Mouse (Mus musculus) midbrain, embryonic 12.5 days (tissue): ENCODE measurements around the gene Npr2. TPM values are rescaled to one million over a fixed set of nuclear protein-coding genes. Genes with fewer than 3 reads are reported as not detected.
"Not testable (repeated sequence)": the region's sequence is repeated elsewhere in the genome, so short reads cannot be mapped to it uniquely, and the experiment has no call there.

ENCODE experiments used
- ATAC-seq: fragments of 200-750 bp; cut with Nextera tagmentation; 2 replicates; pipeline ENCODE4 v1.8.0; 2017; ENCODE audit warnings: low read depth, moderate TSS enrichment, moderate library complexity; ENCODE audit not compliant: low FRiP score
- H3K27ac ChIP-seq: fragments of 300-500 bp; sonication (generic); replicated peaks from 2 replicates; pipeline ENCODE4 v1.5.1; 2016; ENCODE audit warnings: mild to moderate bottlenecking
- H3K27me3 ChIP-seq: fragments of 300-500 bp; sonication (generic); 2 replicates; pipeline ENCODE4 v1.6.1; 2016; ENCODE audit warnings: mild to moderate bottlenecking
- H3K36me3 ChIP-seq: fragments of 300-500 bp; sonication (generic); 2 replicates; pipeline ENCODE4 v1.6.1; 2016
- H3K4me1 ChIP-seq: fragments of 300-500 bp; sonication (generic); 2 replicates; pipeline ENCODE4 v1.6.1; 2016
- H3K4me2 ChIP-seq: fragments of 300-500 bp; sonication (generic); replicated peaks from 2 replicates; pipeline ENCODE4 v1.6.1; 2016; ENCODE audit warnings: mild to moderate bottlenecking, moderate library complexity
- H3K4me3 ChIP-seq: fragments of 300-500 bp; sonication (generic); 2 replicates; pipeline ENCODE4 v1.5.1; 2016; ENCODE audit warnings: mild to moderate bottlenecking
- H3K9ac ChIP-seq: fragments of 300-500 bp; sonication (generic); replicated peaks from 2 replicates; pipeline ENCODE4 v1.6.1; 2016; ENCODE audit warnings: mild to moderate bottlenecking, moderate library complexity
- H3K9me3 ChIP-seq: fragments of 300-500 bp; sonication (generic); 2 replicates; pipeline ENCODE4 v1.6.1; 2016; ENCODE audit warnings: mild to moderate bottlenecking
- WGBS: fragments of 180-500 bp; shearing (Covaris S2); methylation state at CpG from one replicate; pipeline ENCODE4 v1.1.7; 2016; 5-methylcytosine and 5-hydroxymethylcytosine counted together
- polyA plus RNA-seq: library from polyadenylated mRNA; unstranded; fragments of >200 nt; fragmentation: Nextera tagmentation; extraction: Ambion mirVana; gene quantifications from 2 replicates; pipeline ENCODE4 v1.2.1, GENCODE M21; 2016

Npr2 gene
- 24.9 TPM in 2 replicates for polyA plus RNA-seq

DNA sequence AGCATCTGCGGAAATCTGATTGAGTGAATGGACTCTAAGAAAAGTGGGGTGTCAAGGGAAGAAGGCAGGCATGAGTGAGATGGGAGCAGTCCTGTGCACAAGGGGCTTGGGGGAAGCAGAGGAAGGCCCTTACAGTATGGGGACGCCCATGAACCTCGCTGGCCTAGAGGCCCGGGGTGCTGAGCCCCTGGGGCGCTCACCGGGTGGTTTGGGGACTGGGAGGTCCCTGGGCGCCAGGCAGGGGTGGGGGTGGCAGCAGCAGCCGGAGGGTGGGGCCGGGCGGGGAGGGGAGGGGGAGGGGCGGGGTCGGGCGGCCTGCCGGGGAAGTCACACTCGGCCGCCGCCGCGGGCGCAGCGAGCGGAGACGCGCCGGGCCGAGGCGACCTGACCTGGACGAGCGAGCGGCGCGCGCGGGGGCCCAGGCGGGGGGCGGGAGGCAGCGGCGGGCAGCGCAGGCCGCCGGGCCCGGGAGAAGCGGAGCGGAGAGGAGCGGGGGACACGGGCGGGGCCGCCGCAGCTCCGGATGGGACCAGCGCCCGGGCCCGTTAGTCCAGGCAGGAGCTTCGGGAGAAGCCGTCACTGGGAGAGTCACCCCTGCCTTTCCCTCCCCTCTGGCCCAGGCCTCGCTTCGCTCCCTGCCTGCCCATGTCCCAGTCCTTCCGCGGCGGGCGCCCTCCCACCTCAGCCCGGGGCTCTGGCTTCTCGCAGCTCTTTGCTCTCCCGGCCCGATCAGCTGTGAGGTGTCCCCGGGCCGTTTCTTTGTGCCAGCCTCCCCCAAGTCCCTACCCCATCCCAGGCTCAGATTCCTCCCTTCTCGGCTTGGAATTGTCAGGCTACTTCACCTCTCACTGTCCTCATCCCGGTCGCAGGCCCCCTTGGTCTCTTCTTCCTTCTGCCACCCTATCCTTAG, at the start of gene Npr2:
Gene Npr2 (plus strand): TSS at position 890 of the 910 bp plus-strand sequence.
- Histone ChIP-seq H3K27me3 (peaks cover 23% of the 10 kb centered on the region), H3K9ac (peak within 1 kb of the TSS; percentile 90), H3K4me1 (peaks cover 34% of the 10 kb centered on the region), H3K27ac (peak within 1 kb of the TSS; percentile 86), H3K9me3 (0 out of 2 replicates have a peak, but pooled peaks cover under 1% of the 10 kb centered on the region), H3K36me3 (no peaks in the 10 kb centered on the region), H3K4me2 (peak within 1 kb of the TSS; percentile 80), H3K4me3 (peak within 1 kb of the TSS; percentile 68)
- ATAC-seq: peak; percentile 53
- WGBS: under 1% methylated on average over 31 of the region's 70 CpGs

DNA sequence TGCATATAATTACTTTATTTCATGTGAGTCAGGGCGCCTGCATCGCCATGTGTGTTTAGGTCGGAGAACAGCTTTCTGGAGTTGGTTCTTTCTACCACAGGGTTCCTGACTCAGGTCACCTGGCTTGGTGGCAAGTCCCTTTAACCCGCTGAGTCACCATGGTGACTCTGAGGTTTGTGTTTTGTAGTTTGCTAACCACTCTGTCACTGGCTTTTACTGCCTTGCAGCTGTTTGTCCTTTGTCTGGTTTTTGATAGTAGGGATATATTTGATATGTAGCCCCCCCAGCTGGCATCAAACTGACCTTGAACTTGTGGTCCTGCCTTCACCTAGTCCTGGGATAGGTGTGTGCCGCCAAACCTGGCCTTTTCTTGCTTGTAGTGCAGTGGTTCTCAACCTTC, 49.5 kb upstream of the Npr2 start:
- Histone ChIP-seq H3K27me3 (no peaks in the 10 kb centered on the region), H3K9me3 (no peaks in the 10 kb centered on the region), H3K36me3 (peaks cover 45% of the 10 kb centered on the region), H3K4me2 (no peak overlapping the region), H3K27ac (no peak overlapping the region), H3K4me1 (peaks cover 20% of the 10 kb centered on the region), H3K4me3 (no peak overlapping the region), H3K9ac (no peak overlapping the region)
- 92% methylated on average over 5 of the region's 5 CpGs for WGBS
- ATAC-seq: no peak

DNA sequence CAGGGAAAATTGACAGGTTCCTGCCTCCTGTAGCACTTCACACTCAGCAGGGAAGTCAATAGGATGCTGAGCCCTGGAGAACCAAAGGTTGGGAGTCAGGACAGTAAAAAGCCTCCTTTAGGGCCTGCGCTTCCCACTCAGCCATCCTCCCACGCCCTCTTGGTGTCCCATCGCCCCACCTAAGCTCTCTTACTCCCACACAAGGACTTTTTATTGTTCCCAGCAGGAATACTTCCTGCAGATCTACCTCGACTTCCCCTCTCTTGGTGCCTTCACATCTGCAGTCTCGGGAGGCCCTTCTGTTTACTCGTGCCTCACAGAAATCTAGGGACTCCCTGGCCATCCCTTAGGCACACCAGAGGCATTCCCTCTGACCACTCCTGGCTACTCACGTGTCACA, 48.3 kb upstream of the Npr2 start:
- H3K4me3 ChIP-seq: no peak overlapping the region
- peaks cover 10% of the 10 kb centered on the region for H3K4me1 ChIP-seq
- no peak overlapping the region for H3K9ac ChIP-seq
- peaks cover 45% of the 10 kb centered on the region for H3K36me3 ChIP-seq
- no peak overlapping the region for H3K27ac ChIP-seq
- H3K9me3 ChIP-seq: no peaks in the 10 kb centered on the region
- H3K27me3 ChIP-seq: no peaks in the 10 kb centered on the region
- WGBS: 79% methylated on average over 7 of the region's 7 CpGs
- no peak overlapping the region for H3K4me2 ChIP-seq
- no peak for ATAC-seq

DNA sequence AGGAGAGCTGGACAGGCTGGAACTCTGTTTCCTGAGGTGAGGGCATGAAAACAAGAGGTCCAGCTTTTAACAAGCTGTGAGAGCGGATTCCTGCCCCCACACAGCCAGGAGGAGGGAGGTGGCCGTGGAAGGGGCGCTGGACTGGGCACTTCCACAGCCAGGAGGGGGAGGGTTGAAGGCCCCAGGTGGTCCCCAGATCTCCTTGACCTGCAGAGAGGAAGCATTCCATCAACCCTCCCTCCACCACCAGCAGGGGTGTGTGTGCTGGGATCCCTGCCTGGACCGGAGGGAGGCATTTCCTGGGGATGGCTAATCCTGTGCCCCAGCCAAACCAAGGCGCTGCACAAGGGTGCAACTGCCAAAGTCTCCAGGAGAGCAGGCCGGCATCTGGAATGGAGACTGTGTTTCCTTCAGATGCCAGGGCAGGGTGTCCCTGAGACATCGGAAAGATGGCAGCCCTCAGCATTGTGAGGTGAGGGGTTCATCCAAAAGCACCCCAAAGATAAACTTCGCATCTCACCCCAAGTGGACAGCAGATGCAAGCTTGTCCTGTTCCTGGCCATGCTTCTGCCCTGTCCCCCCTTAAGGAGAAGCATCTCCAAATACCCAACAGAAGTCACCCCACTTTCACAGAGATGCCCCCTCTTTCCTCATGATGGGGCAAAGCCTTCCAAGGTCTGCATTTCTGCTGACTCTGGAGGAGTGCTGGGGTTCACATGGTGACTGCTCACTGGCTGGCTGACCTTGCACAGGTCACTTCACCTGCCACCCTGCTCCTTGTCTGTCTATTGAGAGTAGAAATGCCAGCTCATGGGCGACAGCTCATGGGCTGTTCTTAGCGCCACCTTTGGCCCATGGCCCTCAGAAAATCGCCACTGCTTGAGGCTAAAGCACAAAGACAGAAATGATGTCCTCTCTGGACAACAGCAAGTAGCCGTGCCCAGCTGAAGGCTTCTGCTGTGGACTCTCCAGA, 47.0 kb upstream of the Npr2 start, which contains the start of gene Msmp:
Gene Msmp (minus strand): TSS at position 51 of the 973 bp plus-strand sequence.
- Histone ChIP-seq H3K4me3 (no peak within 1 kb of the TSS), H3K27me3 (no peaks in the 10 kb centered on the region), H3K9me3 (no peaks in the 10 kb centered on the region), H3K4me2 (no peak within 1 kb of the TSS), H3K9ac (no peak within 1 kb of the TSS), H3K36me3 (peaks cover 45% of the 10 kb centered on the region), H3K27ac (no peak within 1 kb of the TSS), H3K4me1 (peaks cover 4% of the 10 kb centered on the region)
- ATAC-seq: no peak
- 63% methylated on average over 12 of the region's 12 CpGs for WGBS

DNA sequence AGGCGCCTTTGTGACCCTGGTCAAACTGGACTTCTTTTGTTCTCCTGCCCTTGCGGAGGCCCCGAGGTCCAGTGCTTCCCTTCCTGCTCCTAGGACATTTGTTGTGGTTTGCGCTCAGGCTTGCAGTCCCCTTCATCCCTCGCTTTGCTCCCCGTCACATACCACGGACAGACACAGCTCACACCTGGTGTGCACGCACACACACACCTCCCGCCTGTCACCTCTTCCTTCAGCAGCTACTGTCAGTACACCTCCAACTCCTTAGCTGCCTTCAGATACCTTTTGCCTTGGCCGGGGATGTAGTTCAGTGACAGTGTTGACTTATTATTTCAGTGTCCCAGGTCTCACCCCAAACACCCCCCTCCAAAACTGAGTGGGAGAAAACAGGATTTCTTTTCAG, 46.1 kb upstream of the Npr2 start:
- H3K36me3 ChIP-seq: peaks cover 40% of the 10 kb centered on the region
- no peaks in the 10 kb centered on the region for H3K4me1 ChIP-seq
- H3K9ac ChIP-seq: no peak overlapping the region
- no peak overlapping the region for H3K27ac ChIP-seq
- no peak overlapping the region for H3K4me2 ChIP-seq
- 64% methylated on average over 10 of the region's 10 CpGs for WGBS
- no peaks in the 10 kb centered on the region for H3K9me3 ChIP-seq
- no peaks in the 10 kb centered on the region for H3K27me3 ChIP-seq
- no peak for ATAC-seq
- H3K4me3 ChIP-seq: no peak overlapping the region

DNA sequence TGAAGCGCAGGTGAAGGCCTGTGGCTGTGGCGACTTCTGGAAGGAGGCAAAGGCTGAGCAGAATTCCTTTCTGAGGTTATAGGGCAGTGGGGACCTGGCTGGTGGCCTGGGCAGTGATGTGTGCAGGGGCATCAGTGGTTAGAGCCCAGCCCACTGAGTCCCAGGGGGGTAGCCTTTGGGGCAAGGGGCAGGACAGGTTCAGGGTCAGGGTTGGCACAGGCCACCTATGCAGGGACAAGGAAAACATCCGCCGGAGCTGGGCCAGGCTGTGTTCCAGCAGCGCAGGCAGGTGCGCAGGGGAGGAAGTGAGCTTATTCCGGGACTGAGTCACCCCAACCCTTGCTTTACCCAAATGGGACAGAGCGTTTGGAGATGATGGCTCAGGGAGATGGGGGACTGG, 45.3 kb upstream of the Npr2 start:
- Histone ChIP-seq H3K27me3 (no peaks in the 10 kb centered on the region), H3K9ac (no peak overlapping the region), H3K4me2 (no peak overlapping the region), H3K4me1 (no peaks in the 10 kb centered on the region), H3K9me3 (no peaks in the 10 kb centered on the region), H3K4me3 (no peak overlapping the region), H3K27ac (no peak overlapping the region), H3K36me3 (peaks cover 32% of the 10 kb centered on the region)
- 80% methylated on average over 8 of the region's 8 CpGs for WGBS
- ATAC-seq: no peak

DNA sequence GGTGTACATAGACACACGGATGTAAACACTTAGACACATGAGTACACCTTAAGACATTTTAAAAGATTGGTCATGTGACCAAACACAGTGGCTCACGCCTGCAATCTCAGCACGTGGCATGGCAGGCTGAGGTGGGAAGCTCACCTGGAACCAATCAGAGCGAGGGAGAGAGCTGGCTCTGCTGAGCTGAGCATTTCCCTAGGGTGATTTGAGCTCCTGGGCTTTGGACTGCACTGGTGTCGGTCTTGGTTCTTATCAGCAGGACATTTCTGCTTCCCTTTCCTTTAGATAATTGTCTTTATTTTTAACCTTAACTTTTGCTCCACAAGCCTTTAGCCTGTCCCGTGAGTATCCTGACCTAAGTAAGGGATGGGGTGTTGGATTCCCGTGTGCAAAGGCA, 44.1 kb upstream of the Npr2 start:
- WGBS: 66% methylated on average over 7 of the region's 7 CpGs
- Histone ChIP-seq H3K4me1 (no peaks in the 10 kb centered on the region), H3K4me3 (no peak overlapping the region), H3K36me3 (peaks cover 20% of the 10 kb centered on the region), H3K27me3 (no peaks in the 10 kb centered on the region), H3K27ac (no peak overlapping the region), H3K9me3 (no peaks in the 10 kb centered on the region), H3K4me2 (no peak overlapping the region), H3K9ac (no peak overlapping the region)
- no peak for ATAC-seq

DNA sequence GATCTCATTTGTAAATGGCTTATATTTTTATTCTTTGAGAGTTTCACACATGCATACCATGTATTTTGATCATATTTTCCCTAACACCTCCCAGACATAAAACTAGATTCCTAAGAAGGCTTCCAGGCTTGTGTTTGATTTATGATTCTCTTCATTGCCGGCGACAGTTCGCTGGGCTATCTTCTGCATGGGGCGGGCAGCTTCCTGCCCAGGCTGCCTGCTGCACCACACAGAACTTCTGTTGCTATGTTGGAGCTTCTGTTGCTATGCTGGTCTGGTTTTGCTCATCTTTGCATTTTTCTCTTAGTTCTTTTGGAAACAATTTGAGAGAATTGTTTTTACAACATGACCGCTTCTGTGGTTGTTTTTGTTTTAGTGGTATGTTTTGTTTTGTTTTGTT, 40.2 kb upstream of the Npr2 start:
- Histone ChIP-seq H3K27ac (no peak overlapping the region), H3K36me3 (no peaks in the 10 kb centered on the region), H3K4me3 (no peak overlapping the region), H3K9me3 (no peaks in the 10 kb centered on the region), H3K4me2 (no peak overlapping the region), H3K9ac (no peak overlapping the region), H3K27me3 (no peaks in the 10 kb centered on the region), H3K4me1 (no peaks in the 10 kb centered on the region)
- ATAC-seq: no peak
- WGBS: 86% methylated on average over 5 of the region's 5 CpGs

DNA sequence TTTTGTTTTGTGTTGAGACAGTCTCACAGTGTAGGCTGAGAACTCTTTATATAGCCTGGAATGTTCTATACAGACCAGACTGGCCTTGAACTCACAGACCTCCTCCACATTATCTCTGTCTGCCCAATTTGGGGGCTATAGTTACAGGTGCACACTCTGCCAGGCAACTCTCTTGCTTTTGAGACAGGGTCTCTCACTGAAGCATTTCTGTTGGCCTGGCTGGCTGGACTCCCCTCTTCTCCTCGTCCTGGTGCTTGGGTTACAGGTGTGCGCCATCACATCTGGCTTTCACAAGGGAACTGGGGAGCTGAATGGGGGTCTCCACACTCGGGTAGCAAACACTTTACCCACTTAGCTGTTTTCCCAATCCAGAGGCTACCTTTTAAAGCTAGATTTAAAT, 39.8 kb upstream of the Npr2 start:
- 78% methylated on average over 3 of the region's 3 CpGs for WGBS
- Histone ChIP-seq H3K9me3 (no peaks in the 10 kb centered on the region), H3K4me3 (no peak overlapping the region), H3K27me3 (no peaks in the 10 kb centered on the region), H3K36me3 (no peaks in the 10 kb centered on the region), H3K4me1 (no peaks in the 10 kb centered on the region), H3K4me2 (no peak overlapping the region), H3K9ac (no peak overlapping the region), H3K27ac (no peak overlapping the region)
- ATAC-seq: no peak

DNA sequence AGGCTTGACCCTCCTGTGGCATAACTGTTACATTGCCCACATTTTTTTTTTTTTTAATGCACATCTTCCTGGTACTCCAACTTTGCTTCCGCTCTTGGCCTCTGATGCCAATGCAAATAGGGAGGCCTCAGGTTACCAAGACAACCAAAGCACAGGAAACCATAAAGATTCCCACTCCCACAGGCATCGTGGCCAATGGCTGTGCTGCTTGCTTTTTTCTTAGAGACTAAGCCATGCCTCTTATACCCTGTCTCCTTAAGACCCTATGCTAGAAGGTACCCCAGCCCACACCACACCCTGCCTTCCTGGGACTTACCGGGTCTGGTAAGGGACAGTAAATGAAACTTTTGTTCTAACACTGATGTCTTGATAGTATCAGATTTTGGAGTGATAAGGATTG, 38.3 kb upstream of the Npr2 start:
- no peak overlapping the region for H3K9ac ChIP-seq
- H3K27ac ChIP-seq: no peak overlapping the region
- no peaks in the 10 kb centered on the region for H3K36me3 ChIP-seq
- H3K4me2 ChIP-seq: no peak overlapping the region
- 72% methylated on average over 3 of the region's 3 CpGs for WGBS
- no peaks in the 10 kb centered on the region for H3K9me3 ChIP-seq
- ATAC-seq: no peak
- no peaks in the 10 kb centered on the region for H3K27me3 ChIP-seq
- no peaks in the 10 kb centered on the region for H3K4me1 ChIP-seq
- no peak overlapping the region for H3K4me3 ChIP-seq

DNA sequence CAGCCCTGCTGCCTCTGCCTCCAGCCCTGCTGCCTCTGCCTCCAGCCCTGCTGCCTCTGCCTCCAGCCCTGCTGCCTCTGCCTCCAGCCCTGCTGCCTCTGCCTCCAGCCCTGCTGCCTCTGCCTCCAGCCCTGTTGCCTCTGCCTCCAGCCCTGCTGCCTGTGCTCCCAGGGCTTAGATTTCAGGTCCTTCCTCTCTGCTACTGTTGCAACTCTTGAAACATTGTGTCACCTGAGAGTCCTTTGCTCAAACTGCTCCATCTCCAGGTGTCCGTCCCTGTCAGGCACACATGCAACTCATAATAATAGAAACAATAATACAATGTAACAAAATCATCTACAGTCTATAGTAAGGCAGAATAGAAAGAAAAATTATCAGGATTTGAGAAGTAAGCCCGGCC, 35.1 kb upstream of the Npr2 start:
- not testable (repeated sequence) for H3K4me2 ChIP-seq, ATAC-seq, H3K4me1 ChIP-seq, H3K4me3 ChIP-seq, H3K9ac ChIP-seq, H3K27ac ChIP-seq, H3K9me3 ChIP-seq, H3K27me3 ChIP-seq, H3K36me3 ChIP-seq
- WGBS: 84% methylated on average over 2 of the region's 2 CpGs

DNA sequence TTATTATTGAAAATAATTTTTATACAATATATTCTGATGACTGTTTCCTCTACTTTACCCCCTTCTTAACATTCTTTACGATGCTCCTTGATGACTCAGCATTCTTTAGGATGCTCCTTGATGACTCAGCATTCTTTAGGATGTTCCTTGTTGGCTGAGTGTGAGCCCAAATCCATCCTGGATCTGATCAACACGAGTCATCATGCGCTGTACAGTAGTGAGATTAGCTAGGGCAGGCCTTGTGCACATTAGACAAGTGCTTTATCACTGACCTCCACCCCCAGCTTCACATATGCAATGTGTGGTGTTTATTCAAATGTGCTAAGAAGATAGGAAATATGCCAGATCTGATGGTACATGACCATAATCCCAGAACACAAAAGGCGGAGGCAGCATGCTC, 33.5 kb upstream of the Npr2 start:
- WGBS: 86% methylated on average over 4 of the region's 4 CpGs
- H3K9ac ChIP-seq: no peak overlapping the region
- H3K4me2 ChIP-seq: no peak overlapping the region
- no peaks in the 10 kb centered on the region for H3K4me1 ChIP-seq
- H3K36me3 ChIP-seq: no peaks in the 10 kb centered on the region
- ATAC-seq: no peak
- no peaks in the 10 kb centered on the region for H3K9me3 ChIP-seq
- H3K27me3 ChIP-seq: no peaks in the 10 kb centered on the region
- H3K4me3 ChIP-seq: no peak overlapping the region
- no peak overlapping the region for H3K27ac ChIP-seq
